Mouse (Mus musculus): Measurements from ENCODE around the gene Iqcm. TPM values are rescaled to one million over a fixed set of nuclear protein-coding genes. Genes with fewer than 3 reads are reported as not detected.
A peak's percentile ranks its signal among the peaks of the same experiment; 100 is the strongest.
"Not testable (repeated sequence)": the region's sequence is repeated elsewhere in the genome, so short reads cannot be mapped to it uniquely, and the experiment has no call there.

Iqcm gene
- under 1 TPM; 0.23 to 0.55 TPM for total RNA-seq (2021)
- long read RNA-seq, experiment 1: 0 reads
- long read RNA-seq, experiment 2: 0 reads

DNA sequence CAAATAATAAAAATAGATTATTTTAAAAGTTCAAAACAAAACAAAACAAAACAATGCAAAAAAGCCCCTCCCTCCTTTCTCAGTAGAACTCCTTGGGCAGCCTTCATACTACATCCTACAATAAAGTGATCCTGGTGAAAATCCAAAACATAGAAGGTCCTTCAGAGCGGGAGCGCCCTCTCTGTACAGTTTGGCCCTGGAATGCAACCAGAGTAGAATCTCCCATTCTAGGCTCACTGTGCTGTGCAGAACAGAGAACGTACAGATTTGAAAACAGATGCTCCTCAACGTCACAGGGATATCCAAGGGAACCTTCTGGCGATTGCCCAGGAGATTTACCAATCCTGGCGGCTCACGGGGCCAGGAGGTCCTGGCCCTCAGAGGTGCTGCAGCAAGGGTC, at the start of gene Iqcm:
TSS of gene Iqcm (plus strand) at position 301 of the 400 bp plus-strand sequence.
- DNase-seq (ENCODE audit: low spot score in 2 of 2): no peak
- intact Hi-C loops (cut with DNase I): no loop called here

DNA sequence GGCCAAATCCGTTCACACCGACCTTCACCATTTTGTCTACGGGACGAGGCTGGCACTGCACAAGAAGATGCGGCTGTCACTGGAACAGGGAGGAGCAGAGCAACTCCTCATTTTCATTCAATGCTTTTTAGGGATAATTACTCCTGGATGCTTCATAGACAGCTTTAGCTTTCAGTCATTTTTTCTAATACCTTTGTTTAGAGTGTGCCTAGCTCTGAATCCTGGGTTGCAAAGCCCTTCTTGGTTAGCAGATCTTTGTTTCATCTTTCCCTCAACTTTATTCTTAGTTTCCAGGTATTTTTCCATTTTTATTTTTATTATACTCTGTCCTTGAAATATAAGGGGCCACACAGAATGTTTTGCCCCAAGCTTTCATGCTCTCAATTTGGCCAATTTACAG, 42.0 kb upstream of the Iqcm start, which contains the start of gene Gm10358:
TSS of gene Gm10358 (minus strand) at position 101 of the 400 bp plus-strand sequence.
- intact Hi-C loops (cut with DNase I): no loop called here
- no peak for DNase-seq (ENCODE audit: low spot score in 2 of 2)

- intact Hi-C loops (cut with DNase I); DNase-seq (ENCODE audit: low spot score in 2 of 2): not testable (repeated sequence)
Measured at GRCm38 (mm10) chr8:75415696-75416095, 32.8 kb upstream of the Iqcm start.

- no peak for DNase-seq (ENCODE audit: low spot score in 2 of 2)
- intact Hi-C loops (cut with DNase I): no loop called here
Measured at GRCm38 (mm10) chr8:75476756-75477155, 28.3 kb downstream of the Iqcm start.

GRCm38 (mm10) chr8:75489035-75489678, 40.7 kb downstream of the Iqcm start:
- no peak for DNase-seq (ENCODE audit: low spot score in 2 of 2)
- intact Hi-C loops (cut with DNase I): no loop called here

- intact Hi-C loops (cut with DNase I): no loop called here
- DNase-seq (ENCODE audit: low spot score in 2 of 2): no peak
Measured at GRCm38 (mm10) chr8:75509299-75509698, 60.8 kb downstream of the Iqcm start.

DNA sequence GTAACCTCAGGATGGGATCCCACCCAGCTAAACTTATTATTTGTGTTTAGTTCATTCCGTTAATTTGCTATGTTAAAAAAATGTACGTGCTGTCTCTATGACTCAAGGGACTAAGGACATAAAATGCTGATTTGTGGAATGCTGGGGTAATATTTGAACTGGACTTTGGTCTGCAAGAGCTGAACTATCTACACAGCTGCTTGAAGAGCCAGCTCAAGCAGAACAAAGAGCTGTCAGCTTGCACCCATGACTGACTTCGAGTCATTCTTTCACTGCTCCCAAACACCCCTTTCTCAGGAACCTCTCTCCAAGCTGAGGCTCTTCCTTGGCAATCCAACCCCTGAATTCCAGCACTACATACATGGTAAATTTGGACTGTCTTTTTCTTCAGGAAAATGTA, 65.3 kb downstream of the Iqcm start:
- intact Hi-C loops (cut with DNase I): no loop called here
- no peak for DNase-seq (ENCODE audit: low spot score in 2 of 2)

DNA sequence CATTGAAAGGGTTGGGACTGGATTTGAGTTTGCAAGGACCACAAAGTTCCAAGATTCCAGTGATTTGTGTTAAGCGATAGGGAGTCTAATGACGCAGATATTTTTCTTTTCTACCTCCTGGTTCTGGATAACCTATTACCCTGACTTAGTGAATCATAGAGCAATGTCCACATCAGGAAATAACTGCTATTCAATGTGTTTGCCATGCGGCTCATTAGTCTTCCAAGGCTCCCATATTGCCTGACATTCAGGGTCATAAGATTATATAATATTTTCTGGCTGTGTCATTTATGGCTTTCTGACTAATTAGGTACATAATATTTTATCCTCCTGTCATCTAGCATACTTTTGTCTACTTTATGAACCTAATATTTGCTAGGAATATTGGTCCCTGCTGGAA, 100.8 kb downstream of the Iqcm start:
- intact Hi-C loops (cut with DNase I): no loop called here
- DNase-seq (ENCODE audit: low spot score in 2 of 2): no peak

DNA sequence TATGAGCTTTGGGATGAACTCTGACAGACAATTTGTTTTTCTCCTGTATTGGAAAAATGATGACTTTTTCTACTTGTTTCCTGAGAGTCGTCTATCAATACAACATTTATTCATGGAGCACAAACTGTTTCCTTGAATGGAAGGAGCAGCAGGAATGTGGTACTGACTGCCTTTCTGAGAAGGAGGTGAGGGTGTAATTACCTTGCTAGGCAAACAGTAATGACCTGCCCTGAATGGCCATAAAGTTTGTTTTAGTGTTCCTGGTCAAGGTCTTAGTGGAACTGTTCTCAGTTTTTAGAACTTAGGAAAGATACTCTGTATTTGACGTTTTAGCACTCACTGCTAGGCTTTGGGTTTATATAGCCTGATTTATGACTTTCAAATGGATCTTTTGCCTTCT, 147.8 kb downstream of the Iqcm start:
- intact Hi-C loops (cut with DNase I): no loop called here
- no peak for DNase-seq (ENCODE audit: low spot score in 2 of 2)

GRCm38 (mm10) chr8:75642958-75643357, 194.5 kb downstream of the Iqcm start:
- no peak for DNase-seq (ENCODE audit: low spot score in 2 of 2)
- intact Hi-C loops (cut with DNase I): no loop called here

- intact Hi-C loops (cut with DNase I): no loop called here
- peak; percentile 51 to 59 for DNase-seq (ENCODE audit: low spot score in 2 of 2)
Measured at GRCm38 (mm10) chr8:75659287-75659686, 210.8 kb downstream of the Iqcm start.

DNA sequence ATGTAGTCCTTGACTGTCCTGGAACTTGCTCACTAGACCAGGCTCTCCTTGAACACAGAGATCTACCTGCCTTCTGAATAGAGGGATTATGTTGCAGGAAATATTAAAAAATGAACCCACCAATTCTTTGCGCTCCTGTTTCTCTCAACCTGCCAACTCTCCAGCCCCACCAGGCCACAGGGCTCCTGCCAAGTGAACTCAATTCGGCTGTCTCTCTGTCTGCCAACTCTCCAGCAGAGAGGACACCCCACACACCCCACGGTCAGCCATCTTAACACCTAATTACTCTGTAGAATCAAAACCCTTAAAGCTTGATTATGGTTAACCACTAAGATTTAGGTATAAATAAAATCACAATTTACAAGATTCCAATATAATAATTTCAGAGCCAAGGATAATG, 298.1 kb downstream of the Iqcm start:
- intact Hi-C loops (cut with DNase I): no loop called here

DNA sequence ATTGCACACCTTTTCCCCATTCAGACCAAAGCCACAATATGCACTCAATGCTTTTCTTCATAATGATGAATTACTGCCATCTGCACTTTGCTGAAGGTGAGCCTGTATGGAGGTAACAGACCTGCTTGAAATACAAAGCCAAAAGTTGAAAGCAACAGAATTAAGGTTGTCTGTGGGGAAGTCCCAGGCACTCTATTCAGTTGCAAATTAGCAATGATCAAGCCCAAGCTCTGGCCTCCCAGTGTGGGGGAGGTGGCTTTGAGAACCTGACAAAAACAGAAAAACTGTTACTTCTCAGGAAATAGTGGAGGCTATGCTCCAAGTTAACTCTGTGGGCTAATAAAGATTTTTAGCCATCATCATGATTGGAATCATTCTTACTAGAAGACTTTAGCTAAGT, 307.1 kb downstream of the Iqcm start:
- intact Hi-C loops (cut with DNase I): no loop called here
- DNase-seq (ENCODE audit: low spot score in 2 of 2): no peak

More for the DNA sequence above, 298.1 kb downstream of the Iqcm start:
- no peak for DNase-seq (ENCODE audit: low spot score in 2 of 2)

DNA sequence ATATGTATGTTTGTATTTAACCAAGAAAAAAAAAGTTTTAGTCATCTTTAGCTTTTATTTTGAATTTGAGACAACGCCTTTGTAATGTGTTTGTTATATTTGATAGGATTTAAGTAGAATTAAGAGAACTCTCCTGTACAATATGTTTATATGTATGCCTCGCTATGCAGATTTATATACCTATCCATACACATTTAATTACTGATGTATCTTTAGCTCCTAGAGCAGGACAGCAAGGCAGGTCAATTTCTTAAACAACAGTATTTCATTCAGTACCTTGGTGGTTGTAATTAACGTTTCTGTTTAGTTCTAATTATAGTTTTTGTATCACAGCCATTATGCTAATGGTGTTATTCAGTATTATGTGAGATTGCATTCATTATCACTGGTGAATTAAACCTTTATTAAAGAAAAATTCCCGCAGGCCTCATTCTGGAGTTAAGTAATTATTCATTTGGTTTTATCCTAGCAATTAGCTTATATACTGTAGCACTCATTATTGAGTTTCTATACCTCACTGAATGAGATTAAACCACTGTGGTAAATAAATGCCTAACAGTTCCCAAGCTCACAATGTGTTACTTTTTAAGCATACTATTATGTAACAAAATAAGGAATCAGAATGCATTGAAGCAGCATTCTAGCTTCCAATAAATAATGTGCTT, 380.1 kb downstream of the Iqcm start:
- no peak for DNase-seq (ENCODE audit: low spot score in 2 of 2)
- intact Hi-C loops (cut with DNase I): no loop called here

GRCm38 (mm10) chr8:75835245-75835644, 386.8 kb downstream of the Iqcm start:
- intact Hi-C loops (cut with DNase I): no loop called here
- peak in 1 of 2 experiments; percentile 20 for DNase-seq (ENCODE audit: low spot score in 2 of 2)

DNA sequence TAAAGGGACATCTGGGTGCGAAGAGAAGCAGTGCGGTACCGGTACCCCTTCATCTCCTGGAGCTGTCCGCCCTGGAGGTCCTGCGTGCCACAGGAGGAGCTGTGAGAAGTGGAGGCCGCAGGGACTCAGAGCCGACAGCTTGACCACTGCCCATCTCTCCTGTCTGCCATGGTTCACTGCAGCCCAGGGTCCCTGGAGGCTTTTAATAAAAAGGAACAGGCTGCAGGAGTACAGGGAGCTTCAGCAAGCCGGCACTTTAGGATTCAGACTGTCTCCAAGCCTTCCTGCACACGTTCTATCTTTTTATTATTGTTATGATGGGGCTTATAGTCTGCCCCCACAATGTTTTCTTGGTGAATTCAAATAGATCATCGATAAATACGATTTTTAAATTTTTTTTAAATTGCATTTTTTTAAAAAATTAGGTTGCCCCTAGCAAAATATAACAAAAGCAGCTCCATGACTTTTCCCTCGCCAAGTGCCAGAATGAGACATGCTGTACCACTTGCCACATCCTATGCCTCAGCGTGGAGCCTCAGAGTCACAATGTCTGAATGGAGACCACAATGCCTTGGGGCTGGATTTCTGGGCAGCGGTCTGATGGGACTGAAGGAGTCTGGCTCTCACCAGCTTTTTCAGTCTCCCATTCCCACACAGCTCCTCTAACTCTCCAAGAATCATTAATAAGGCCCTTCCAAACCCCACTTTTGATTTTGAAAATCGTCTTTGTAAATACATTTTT, 469.3 kb downstream of the Iqcm start:
- intact Hi-C loops (cut with DNase I): no loop called here
- DNase-seq (ENCODE audit: low spot score in 2 of 2): no peak

GRCm38 (mm10) chr8:75949166-75949565, 500.7 kb downstream of the Iqcm start:
- DNase-seq (ENCODE audit: low spot score in 2 of 2): peak; percentile 37 to 51
- intact Hi-C loops (cut with DNase I): no loop called here

DNA sequence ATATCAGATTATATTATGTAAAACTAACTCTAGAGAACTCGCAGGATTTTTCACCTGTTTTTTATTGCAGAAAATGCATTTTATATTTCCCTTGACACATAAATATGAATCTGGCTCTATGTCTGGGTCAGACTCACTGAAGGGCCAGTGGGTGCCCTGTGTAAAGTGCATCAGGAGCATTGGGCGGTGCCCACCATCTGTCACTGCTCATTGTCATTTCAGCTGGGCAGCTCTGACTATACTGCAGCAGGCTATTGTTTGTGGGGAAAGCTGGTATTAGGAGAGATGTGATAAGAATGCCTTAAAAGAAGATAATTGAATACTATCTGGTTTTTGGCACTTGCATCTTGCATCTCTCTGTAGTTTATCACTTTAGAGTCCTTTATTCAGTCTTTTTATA, 507.5 kb downstream of the Iqcm start:
- intact Hi-C loops (cut with DNase I): no loop called here
- DNase-seq (ENCODE audit: low spot score in 2 of 2): no peak

GRCm38 (mm10) chr8:76018501-76018900, 570.0 kb downstream of the Iqcm start:
- peak in 1 of 2 experiments; percentile 53 for DNase-seq (ENCODE audit: low spot score in 2 of 2)
- intact Hi-C loops (cut with DNase I): no loop called here

All from left cerebral cortex, postnatal 14 days (tissue).